Mouse (Mus musculus) heart, postnatal 0 days (tissue): Measurements from ENCODE around the gene Eif4g3. TPM values are rescaled to one million over a fixed set of nuclear protein-coding genes. Genes with fewer than 3 reads are reported as not detected.

ENCODE experiments used
- ATAC-seq: fragments of 200-750 bp; cut with Nextera tagmentation; 2 replicates; pipeline ENCODE4 v1.8.0; 2017; ENCODE audit warnings: low read depth, moderate number of reproducible peaks, moderate library complexity; ENCODE audit not compliant: insufficient read depth
- DNase-seq: peaks from one replicate; pipeline ENCODE4 v3.0.0-alpha.2; 2016; ENCODE audit warnings: low spot score
- H3K27ac ChIP-seq: fragments of 300-500 bp; sonication (generic); 2 replicates; pipeline ENCODE4 v1.5.1; 2014; ENCODE audit warnings: low read depth, mild to moderate bottlenecking
- H3K27me3 ChIP-seq: fragments of 300-500 bp; sonication (generic); 2 replicates; pipeline ENCODE4 v1.6.1; 2014; ENCODE audit warnings: low read length, mixed read lengths; ENCODE audit not compliant: control insufficient read depth, insufficient read depth
- H3K36me3 ChIP-seq: fragments of 300-500 bp; sonication (generic); replicated peaks from 2 replicates; pipeline ENCODE4 v1.6.1; 2014; ENCODE audit warnings: low read length, mixed read lengths; ENCODE audit not compliant: control insufficient read depth, insufficient read depth
- H3K4me1 ChIP-seq: fragments of 300-500 bp; sonication (generic); 2 replicates; pipeline ENCODE4 v1.6.1; 2014; ENCODE audit warnings: antibody characterized with exemption; ENCODE audit not compliant: control insufficient read depth, insufficient read depth
- H3K4me2 ChIP-seq: fragments of 300-500 bp; sonication (generic); 2 replicates; pipeline ENCODE4 v1.6.1; 2014; ENCODE audit warnings: low read depth, mild to moderate bottlenecking, low read length, moderate library complexity
- H3K4me3 ChIP-seq: fragments of 300-500 bp; sonication (generic); 2 replicates; pipeline ENCODE4 v1.5.1; 2014; ENCODE audit warnings: low read depth, low read length
- H3K9ac ChIP-seq: fragments of 300-500 bp; sonication (generic); replicated peaks from 2 replicates; pipeline ENCODE4 v1.6.1; 2014; ENCODE audit warnings: low read depth, low read length, mixed read lengths
- H3K9me3 ChIP-seq: fragments of 300-500 bp; sonication (generic); replicated peaks from 2 replicates; pipeline ENCODE4 v1.6.1; 2016; ENCODE audit warnings: low read length; ENCODE audit not compliant: control insufficient read depth
- CTCF ChIP-seq: IDR thresholded peaks from 2 replicates; pipeline ENCODE4 v1.5.1; 2016; ENCODE audit warnings: antibody characterized with exemption, control low read depth, low read depth
- EP300 ChIP-seq: IDR thresholded peaks from 2 replicates; pipeline ENCODE4 v1.6.1; 2016; ENCODE audit warnings: antibody characterized with exemption, low read depth
- WGBS: fragments of 180-500 bp; shearing (Covaris S2); extraction: QIAGEN DNeasy Blood & Tissue Kit; methylation state at CpG from one replicate; pipeline ENCODE4 v1.1.7; 2014; 5-methylcytosine and 5-hydroxymethylcytosine counted together
- polyA plus RNA-seq: library from polyadenylated mRNA; unstranded; fragments of >200 nt; fragmentation: Nextera tagmentation; extraction: Ambion mirVana; gene quantifications from 2 replicates; pipeline ENCODE4 v1.2.1, GENCODE M21; 2015
- total RNA-seq: library from RNA; depleted of rRNA; stranded (reverse); fragments of >200 nt; gene quantifications from 2 replicates; pipeline ENCODE4 v1.2.3, GENCODE M21; 2014; ENCODE audit warnings: low replicate concordance

The Eif4g3 gene
- total and polyA plus RNA-seq, 2 experiments from 2014 or later = 10.7 to 11.1 TPM

GRCm38 (mm10) chr4:138138219-138138618 is 145.4 kb downstream of the Eif4g3 start:
- H3K9ac ChIP-seq = no peak overlapping the region
- H3K27ac ChIP-seq = no peak overlapping the region
- no peaks in the 10 kb centered on the region for H3K4me1 ChIP-seq
- no peak for ATAC-seq
- H3K9me3 ChIP-seq = no peaks in the 10 kb centered on the region
- H3K4me2 ChIP-seq = no peak overlapping the region
- no peaks in the 10 kb centered on the region for H3K27me3 ChIP-seq
- TF ChIP-seq EP300 (no peak), CTCF (no peak)
- H3K36me3 ChIP-seq = peaks cover 6% of the 10 kb centered on the region; the same call in 1 of the 2 replicates
- no peak overlapping the region for H3K4me3 ChIP-seq
- no peak for DNase-seq
- 79% methylated on average over 7 of the region's 7 CpGs for WGBS

- Histone ChIP-seq H3K4me1 (no peaks in the 10 kb centered on the region), H3K9me3 (no peaks in the 10 kb centered on the region), H3K27ac (no peak overlapping the region), H3K27me3 (no peaks in the 10 kb centered on the region), H3K4me2 (no peak overlapping the region), H3K4me3 (no peak overlapping the region), H3K9ac (no peak overlapping the region), H3K36me3 (no peaks in the 10 kb centered on the region)
- 82% methylated on average over 7 of the region's 7 CpGs for WGBS
- TF ChIP-seq EP300 = no peak
- TF ChIP-seq CTCF = no peak
- DNase-seq (no peak), ATAC-seq (no peak)
Observed at GRCm38 (mm10) chr4:138141358-138141757, 148.5 kb downstream of the Eif4g3 start.

GRCm38 (mm10) chr4:138147176-138147575 is 154.4 kb downstream of the Eif4g3 start:
- 83% methylated on average over 8 of the region's 8 CpGs for WGBS
- H3K4me2 ChIP-seq = no peak overlapping the region
- no peaks in the 10 kb centered on the region for H3K4me1 ChIP-seq
- H3K36me3 ChIP-seq = peaks cover 13% of the 10 kb centered on the region
- H3K4me3 ChIP-seq = no peak overlapping the region
- no peak for ATAC-seq
- TF ChIP-seq EP300 = no peak
- TF ChIP-seq CTCF = no peak
- H3K9ac ChIP-seq = no peak overlapping the region
- no peak for DNase-seq
- H3K27me3 ChIP-seq = no peaks in the 10 kb centered on the region
- H3K9me3 ChIP-seq = no peaks in the 10 kb centered on the region
- no peak overlapping the region for H3K27ac ChIP-seq

GRCm38 (mm10) chr4:138149977-138150376 is 157.2 kb downstream of the Eif4g3 start:
- no peaks in the 10 kb centered on the region for H3K9me3 ChIP-seq
- no peak overlapping the region for H3K4me2 ChIP-seq
- DNase-seq (no peak), ATAC-seq (no peak)
- no peaks in the 10 kb centered on the region for H3K4me1 ChIP-seq
- no peak overlapping the region for H3K27ac ChIP-seq
- H3K4me3 ChIP-seq = no peak overlapping the region
- 74% methylated on average over 4 of the region's 4 CpGs for WGBS
- H3K27me3 ChIP-seq = no peaks in the 10 kb centered on the region
- TF ChIP-seq EP300 (no peak), CTCF (no peak)
- H3K9ac ChIP-seq = no peak overlapping the region
- H3K36me3 ChIP-seq = peaks cover 29% of the 10 kb centered on the region

- 92% methylated on average over 9 of the region's 9 CpGs for WGBS
- no peak overlapping the region for H3K27ac ChIP-seq
- no peak for ATAC-seq
- no peaks in the 10 kb centered on the region for H3K4me1 ChIP-seq
- H3K36me3 ChIP-seq = peaks cover 29% of the 10 kb centered on the region
- no peak for DNase-seq
- H3K9ac ChIP-seq = no peak overlapping the region
- H3K4me2 ChIP-seq = no peak overlapping the region
- no peak overlapping the region for H3K4me3 ChIP-seq
- H3K27me3 ChIP-seq = no peaks in the 10 kb centered on the region
- no peaks in the 10 kb centered on the region for H3K9me3 ChIP-seq
- TF ChIP-seq EP300 (no peak), CTCF (no peak)
Observed at GRCm38 (mm10) chr4:138151226-138151625, 158.4 kb downstream of the Eif4g3 start.

GRCm38 (mm10) chr4:138153980-138154379 is 161.2 kb downstream of the Eif4g3 start:
- DNase-seq (no peak), ATAC-seq (no peak)
- no peak overlapping the region for H3K27ac ChIP-seq
- TF ChIP-seq CTCF (peak; percentile 53), EP300 (no peak)
- H3K36me3 ChIP-seq = peaks cover 52% of the 10 kb centered on the region
- H3K4me3 ChIP-seq = no peak overlapping the region
- no peak overlapping the region for H3K4me2 ChIP-seq
- no peaks in the 10 kb centered on the region for H3K9me3 ChIP-seq
- 63% methylated on average over 3 of the region's 3 CpGs for WGBS
- no peaks in the 10 kb centered on the region for H3K27me3 ChIP-seq
- H3K4me1 ChIP-seq = no peaks in the 10 kb centered on the region
- H3K9ac ChIP-seq = no peak overlapping the region
